Mouse (Mus musculus) kidney, embryonic 14.5 days (tissue): ENCODE data around the gene Olfr1434. TPM values are rescaled to one million over a fixed set of nuclear protein-coding genes. Genes with fewer than 3 reads are reported as not detected.
"Not testable (repeated sequence)": the region's sequence is repeated elsewhere in the genome, so short reads cannot be mapped to it uniquely, and the experiment has no call there.

Source experiments
- ATAC-seq: fragments of 200-750 bp; cut with Nextera tagmentation; 2 replicates; pipeline ENCODE4 v1.8.0; 2017; ENCODE audit warnings: moderate number of reproducible peaks, mild to moderate bottlenecking, moderate TSS enrichment, moderate library complexity; ENCODE audit not compliant: low FRiP score, low TSS enrichment
- H3K27ac ChIP-seq: fragments of 300-500 bp; sonication (generic); 2 replicates; pipeline ENCODE4 v1.5.1; 2014; ENCODE audit warnings: low read depth, mild to moderate bottlenecking, low read length, moderate library complexity, mixed read lengths
- H3K27me3 ChIP-seq: fragments of 300-500 bp; sonication (generic); 2 replicates; pipeline ENCODE4 v1.6.1; 2014; ENCODE audit warnings: mild to moderate bottlenecking, low read length; ENCODE audit not compliant: control insufficient read depth, insufficient read depth
- H3K36me3 ChIP-seq: fragments of 300-500 bp; sonication (generic); 2 replicates; pipeline ENCODE4 v1.6.1; 2014; ENCODE audit warnings: low read length, mixed read lengths; ENCODE audit not compliant: control insufficient read depth, insufficient read depth
- H3K4me1 ChIP-seq: fragments of 300-500 bp; sonication (generic); 2 replicates; pipeline ENCODE4 v1.6.1; 2014; ENCODE audit warnings: low read length, mixed read lengths; ENCODE audit not compliant: control insufficient read depth, insufficient read depth
- H3K4me2 ChIP-seq: fragments of 300-500 bp; sonication (generic); replicated peaks from 2 replicates; pipeline ENCODE4 v1.6.1; 2014; ENCODE audit warnings: low read depth, mild to moderate bottlenecking, low read length
- H3K4me3 ChIP-seq: fragments of 300-500 bp; sonication (generic); 2 replicates; pipeline ENCODE4 v1.5.1; 2014; ENCODE audit warnings: mild to moderate bottlenecking, low read length
- H3K9ac ChIP-seq: fragments of 300-500 bp; sonication (generic); 2 replicates; pipeline ENCODE4 v1.6.1; 2014; ENCODE audit warnings: low read depth, mild to moderate bottlenecking, low read length, moderate library complexity
- H3K9me3 ChIP-seq: fragments of 300-500 bp; sonication (generic); 2 replicates; pipeline ENCODE4 v1.6.1; 2016; ENCODE audit warnings: low read length; ENCODE audit not compliant: control insufficient read depth
- WGBS: fragments of 180-500 bp; shearing (Covaris S2); extraction: QIAGEN DNeasy Blood & Tissue Kit; methylation state at CpG from one replicate; pipeline ENCODE4 v1.1.7; 2014; 5-methylcytosine and 5-hydroxymethylcytosine counted together
- polyA plus RNA-seq: library from polyadenylated mRNA; unstranded; fragments of >200 nt; fragmentation: Nextera tagmentation; extraction: Ambion mirVana; gene quantifications from 2 replicates; pipeline ENCODE4 v1.2.1, GENCODE M21; 2014

Olfr1434 gene
- polyA plus RNA-seq, result not detected in 2 replicates

DNA sequence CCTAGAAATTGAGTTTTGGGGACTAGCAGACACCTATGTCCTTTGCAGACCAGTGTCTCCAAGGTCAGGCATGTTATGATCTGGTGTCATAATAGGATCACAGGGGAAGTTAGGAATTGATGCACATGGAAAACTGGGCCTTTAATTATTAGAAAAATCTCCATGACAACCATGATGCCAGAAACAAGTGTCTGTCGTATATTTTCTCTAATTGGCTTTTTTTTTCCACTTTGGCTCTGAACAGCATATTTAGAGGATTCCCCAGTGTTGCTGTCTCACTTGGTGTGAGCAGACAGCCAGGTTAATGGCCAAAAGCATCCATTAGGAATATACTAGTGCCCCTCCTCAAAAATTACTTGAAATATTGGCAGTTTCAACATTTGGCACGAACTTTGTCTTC lies at the start of gene Olfr1434:
Olfr1434 (plus strand) TSS at position 301 of the 400 bp plus-strand sequence.
- Histone ChIP-seq H3K4me3 (no peak within 1 kb of the TSS), H3K4me1 (no peaks in the 10 kb centered on the region), H3K36me3 (no peaks in the 10 kb centered on the region), H3K27ac (no peak within 1 kb of the TSS), H3K27me3 (no peaks in the 10 kb centered on the region), H3K9ac (no peak within 1 kb of the TSS), H3K9me3 (no peaks in the 10 kb centered on the region), H3K4me2 (no peak within 1 kb of the TSS)
- ATAC-seq, result no peak
- WGBS, result 78% methylated on average over 2 of the region's 2 CpGs

DNA sequence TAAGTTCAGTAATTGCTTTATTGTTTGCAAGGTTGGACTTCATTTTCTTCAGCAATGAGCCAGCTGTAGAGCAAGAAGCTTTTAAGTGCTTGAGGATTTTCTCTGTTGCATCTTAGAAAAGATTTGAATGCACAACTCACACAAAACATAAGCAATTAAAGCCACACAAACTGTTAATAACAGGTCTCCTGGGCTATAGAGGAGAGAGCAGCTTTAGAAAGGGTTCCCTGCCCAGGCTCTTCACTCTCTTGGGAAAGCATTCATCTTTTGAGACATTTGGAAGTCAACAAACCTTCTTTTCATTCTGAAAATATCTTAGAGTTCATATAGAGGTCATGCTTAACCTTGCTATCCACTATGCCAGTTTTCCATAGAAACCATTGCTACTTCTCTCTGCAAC lies 47.2 kb upstream of the Olfr1434 start, which contains the start of gene Olfr1432:
Olfr1432 (minus strand) TSS at position 101 of the 400 bp plus-strand sequence.
- H3K9me3 ChIP-seq, H3K4me3 ChIP-seq, H3K4me2 ChIP-seq, H3K27ac ChIP-seq, H3K4me1 ChIP-seq, H3K27me3 ChIP-seq, H3K9ac ChIP-seq, H3K36me3 ChIP-seq, ATAC-seq: not testable (repeated sequence)

DNA sequence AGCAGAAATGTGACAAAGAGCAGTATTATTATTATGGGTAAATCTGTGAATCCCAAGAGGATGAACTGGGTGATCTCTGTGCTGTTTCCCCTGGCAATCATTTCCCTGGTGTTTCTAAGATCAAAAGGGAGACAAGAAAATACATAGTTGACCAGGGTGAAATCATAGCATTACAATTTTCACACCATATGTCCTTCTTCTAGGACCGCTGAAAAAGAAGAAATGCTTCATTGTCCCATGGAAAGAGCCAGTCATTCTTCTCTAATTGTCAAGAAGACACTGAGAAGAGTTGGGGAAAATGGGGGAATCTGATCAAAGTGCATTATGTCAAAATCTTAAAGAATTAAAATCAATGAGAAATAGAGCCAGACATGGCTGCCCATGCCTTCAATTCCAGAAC lies 38.1 kb upstream of the Olfr1434 start, which contains the start of gene Olfr262:
Olfr262 (minus strand) TSS at position 101 of the 400 bp plus-strand sequence.
- Histone ChIP-seq H3K9ac (no peak within 1 kb of the TSS), H3K9me3 (no peaks in the 10 kb centered on the region), H3K27me3 (no peaks in the 10 kb centered on the region), H3K36me3 (no peaks in the 10 kb centered on the region), H3K4me1 (no peaks in the 10 kb centered on the region), H3K4me3 (no peak within 1 kb of the TSS), H3K4me2 (no peak within 1 kb of the TSS), H3K27ac (no peak within 1 kb of the TSS)
- no peak for ATAC-seq
- WGBS, result 82% methylated on average over 1 of the region's 1 CpGs

- H3K4me3 ChIP-seq, result no peak within 1 kb of the TSS
- H3K27ac ChIP-seq, result no peak within 1 kb of the TSS
- no peaks in the 10 kb centered on the region for H3K36me3 ChIP-seq
- H3K9ac ChIP-seq, result no peak within 1 kb of the TSS
- H3K4me2 ChIP-seq, result no peak within 1 kb of the TSS
- 70% methylated on average over 1 of the region's 1 CpGs for WGBS
- no peaks in the 10 kb centered on the region for H3K27me3 ChIP-seq
- no peak for ATAC-seq
- H3K4me1 ChIP-seq, result no peaks in the 10 kb centered on the region
- H3K9me3 ChIP-seq, result no peaks in the 10 kb centered on the region
These were observed 18.9 kb upstream of the Olfr1434 start, which contains the start of gene Olfr235 for GRCm38 (mm10) chr19:12260732-12261131. TSS of gene Olfr235 (plus strand) at chr19:12261032.

DNA sequence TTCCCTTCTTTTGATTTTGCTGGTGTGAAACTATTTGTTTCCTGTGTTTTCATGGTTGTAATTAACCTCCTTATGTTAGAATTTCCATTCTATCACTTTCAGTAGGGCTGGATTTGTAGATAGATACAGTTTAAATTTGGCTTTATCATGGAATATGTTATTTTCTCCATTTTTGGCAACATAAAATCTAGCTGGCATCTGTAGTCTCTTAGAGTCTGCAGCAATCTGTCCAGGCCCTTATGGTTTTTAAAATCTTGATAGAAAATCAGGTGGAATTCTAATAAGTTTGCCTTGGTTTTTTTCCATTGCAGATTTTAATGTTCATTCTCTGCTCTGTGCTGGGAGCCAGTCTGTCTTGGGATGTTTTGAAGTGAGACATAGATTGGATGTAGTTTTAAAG lies 13.3 kb downstream of the Olfr1434 start:
- H3K27me3 ChIP-seq, result no peaks in the 10 kb centered on the region
- ATAC-seq, result no peak
- no peak overlapping the region for H3K4me3 ChIP-seq
- no peak overlapping the region for H3K27ac ChIP-seq
- H3K4me1 ChIP-seq, result no peaks in the 10 kb centered on the region
- H3K36me3 ChIP-seq, result no peaks in the 10 kb centered on the region
- no peak overlapping the region for H3K4me2 ChIP-seq
- H3K9me3 ChIP-seq, result no peaks in the 10 kb centered on the region
- H3K9ac ChIP-seq, result no peak overlapping the region

DNA sequence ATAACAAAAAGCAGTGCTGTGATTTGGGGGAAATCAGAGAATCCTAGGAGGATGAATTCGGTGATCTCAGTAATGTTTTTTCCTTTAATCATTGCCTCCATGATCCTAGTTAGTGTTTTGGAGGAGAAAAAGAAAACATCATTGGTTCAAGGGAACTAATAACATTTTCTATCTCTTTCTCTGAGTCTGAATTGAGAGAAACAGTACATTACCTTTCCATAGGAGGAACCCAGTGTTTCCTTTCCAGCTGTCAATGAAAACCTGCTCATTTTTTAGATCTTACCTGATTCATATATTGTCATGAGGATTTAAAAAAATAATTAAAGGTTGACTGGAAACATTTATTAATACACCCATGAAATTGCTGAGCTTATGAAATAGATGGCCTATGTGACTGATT lies 19.4 kb downstream of the Olfr1434 start, which contains the start of gene Olfr1436:
Olfr1436 (minus strand) TSS at position 101 of the 400 bp plus-strand sequence.
- WGBS, result 72% methylated on average over 1 of the region's 1 CpGs
- not testable (repeated sequence) for H3K4me2 ChIP-seq, H3K27ac ChIP-seq, H3K27me3 ChIP-seq, H3K9ac ChIP-seq, H3K36me3 ChIP-seq, H3K4me3 ChIP-seq, H3K9me3 ChIP-seq, ATAC-seq, H3K4me1 ChIP-seq

- Histone ChIP-seq H3K36me3 (no peaks in the 10 kb centered on the region), H3K27me3 (no peaks in the 10 kb centered on the region), H3K4me1 (no peaks in the 10 kb centered on the region), H3K27ac (no peak within 1 kb of the TSS), H3K9me3 (no peaks in the 10 kb centered on the region), H3K4me3 (no peak within 1 kb of the TSS), H3K9ac (no peak within 1 kb of the TSS), H3K4me2 (no peak within 1 kb of the TSS)
- 71% methylated on average over 2 of the region's 2 CpGs for WGBS
- ATAC-seq, result no peak
These were observed 45.3 kb downstream of the Olfr1434 start, which contains the start of gene Olfr1437 for GRCm38 (mm10) chr19:12325001-12325400. TSS of gene Olfr1437 (minus strand) at chr19:12325101.

Other genes starting within 250 kb of the Olfr1434 start
- not detected in 2 replicates for gene Olfr1423, start 238.5 kb upstream of the Olfr1434 start, polyA plus RNA-seq
- gene Olfr1424, start 217.2 kb upstream of the Olfr1434 start, polyA plus RNA-seq, result not detected in 2 replicates
- gene Olfr1425, start 202.1 kb upstream of the Olfr1434 start, polyA plus RNA-seq, result not detected in 2 replicates
- gene Olfr1426, start 187.8 kb upstream of the Olfr1434 start, polyA plus RNA-seq, result not detected in 2 replicates
- gene Olfr1427, start 176.5 kb upstream of the Olfr1434 start, polyA plus RNA-seq, result not detected in 2 replicates
- gene Olfr1428, start 164.0 kb upstream of the Olfr1434 start, polyA plus RNA-seq, result not detected in 2 replicates
- gene Olfr76, start 156.7 kb upstream of the Olfr1434 start, polyA plus RNA-seq, result not detected in 2 replicates
- gene Olfr1555-ps1, start 109.7 kb upstream of the Olfr1434 start, polyA plus RNA-seq, result not detected in 2 replicates
- not detected in 2 replicates for gene Olfr1431, start 79.2 kb upstream of the Olfr1434 start, polyA plus RNA-seq
- not detected in 2 replicates for gene Olfr1432, start 47.3 kb upstream of the Olfr1434 start, polyA plus RNA-seq
- gene Olfr262, start 38.2 kb upstream of the Olfr1434 start, polyA plus RNA-seq, result not detected in 2 replicates
- not detected in 2 replicates for gene Olfr235, start 18.8 kb upstream of the Olfr1434 start, polyA plus RNA-seq
- gene Olfr1436, start 19.3 kb downstream of the Olfr1434 start, polyA plus RNA-seq, result not detected in 2 replicates
- not detected in 2 replicates for gene Olfr1437, start 45.2 kb downstream of the Olfr1434 start, polyA plus RNA-seq
- gene Olfr1438-ps1, start 56.1 kb downstream of the Olfr1434 start, polyA plus RNA-seq, result not detected in 2 replicates
- gene Olfr1440, start 107.4 kb downstream of the Olfr1434 start, polyA plus RNA-seq, result not detected in 2 replicates
- gene Olfr1441, start 137.6 kb downstream of the Olfr1434 start, polyA plus RNA-seq, result not detected in 2 replicates
- not detected in 2 replicates for gene Pfpl, start 148.1 kb downstream of the Olfr1434 start, polyA plus RNA-seq
- 0.58 and 0.69 TPM in 2 replicates for gene Mpeg1, start 180.9 kb downstream of the Olfr1434 start, polyA plus RNA-seq
- 3.9 and 7.5 TPM in 2 replicates for gene Dtx4, start 221.6 kb downstream of the Olfr1434 start, polyA plus RNA-seq